Mouse (Mus musculus) heart, postnatal 10 days (tissue): ENCODE results near the gene Arntl2. TPM values are rescaled to one million over a fixed set of nuclear protein-coding genes. Genes with fewer than 3 reads are reported as not detected.
A peak's percentile ranks its signal among the peaks of the same experiment; 100 is the strongest.
"Not testable (repeated sequence)": the region's sequence is repeated elsewhere in the genome, so short reads cannot be mapped to it uniquely, and the experiment has no call there.

Experiments
- DNase-seq, 2 experiments: peaks; one replicate each; pipeline ENCODE4 v3.0.0; 2021
- intact Hi-C: fragments of 180-260 bp; cut with DNase I; formaldehyde crosslinking; loops from one replicate; pipeline ENCODE4 v1.15.1; 2025
- total RNA-seq, 2 experiments: library from RNA; stranded (reverse); gene quantifications; 2 replicates each; pipeline ENCODE4 v1.2.3; 2021

The Arntl2 gene
- total RNA-seq: 1 to 10 TPM; 1.4 to 1.5 TPM

- DNase-seq: peak; percentile 79 to 81
- intact Hi-C loops: no loop called here
These were observed at the start of gene Arntl2 for GRCm38 (mm10) chr6:146795924-146796545. Gene Arntl2, plus strand, starts transcription at chr6:146796055.

DNA sequence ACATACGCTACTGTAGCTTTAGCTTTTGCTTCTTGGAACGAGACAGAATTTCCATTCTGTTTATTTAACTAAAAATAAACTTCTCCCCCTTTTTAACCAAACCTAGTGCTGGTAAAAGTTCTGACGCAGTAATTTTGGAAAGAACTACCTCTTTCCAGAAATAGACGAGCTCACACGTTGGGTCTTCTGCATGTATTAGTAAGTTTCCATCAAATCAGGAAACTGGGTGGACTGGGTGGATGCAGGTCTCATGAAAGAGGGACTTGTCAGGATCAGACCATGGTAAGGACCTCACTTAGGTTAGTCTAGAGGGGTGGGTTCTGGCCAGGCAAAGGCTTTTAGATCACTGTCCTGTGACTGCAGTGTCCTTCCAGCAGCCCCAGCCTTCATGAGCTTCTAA is 49.3 kb upstream of the Arntl2 start:
- intact Hi-C loops: no loop called here

GRCm38 (mm10) chr6:146747057-146747456 is 48.8 kb upstream of the Arntl2 start:
- no peak for DNase-seq
- intact Hi-C loops: no loop called here

More for the DNA sequence above, 49.3 kb upstream of the Arntl2 start:
- no peak for DNase-seq

GRCm38 (mm10) chr6:146748271-146748670 is 47.6 kb upstream of the Arntl2 start:
- intact Hi-C loops: no loop called here
- no peak for DNase-seq

DNA sequence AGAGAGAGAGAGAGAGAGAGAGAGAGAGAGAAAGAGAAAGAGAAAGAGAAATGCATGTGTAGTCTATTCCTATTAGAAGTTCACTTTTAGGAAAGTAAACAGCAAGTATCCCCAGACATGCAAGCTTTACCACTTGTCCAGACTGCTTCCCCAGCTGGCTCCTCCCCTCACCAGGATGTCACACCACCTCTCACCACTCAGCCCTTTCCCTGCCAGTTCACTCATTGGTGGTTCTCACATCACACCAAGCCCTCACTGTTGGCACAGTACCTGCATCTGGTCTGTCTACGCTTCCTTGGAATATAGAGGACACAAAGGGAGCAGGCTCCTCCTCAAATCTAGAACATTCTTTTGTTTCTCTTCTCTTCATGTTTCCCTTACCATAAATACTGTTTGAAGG is 44.2 kb upstream of the Arntl2 start:
- intact Hi-C loops: no loop called here
- DNase-seq: peak; percentile 51 to 59

- DNase-seq: no peak
- intact Hi-C loops: no loop called here
These were observed 43.7 kb upstream of the Arntl2 start for GRCm38 (mm10) chr6:146752178-146752577.

DNA sequence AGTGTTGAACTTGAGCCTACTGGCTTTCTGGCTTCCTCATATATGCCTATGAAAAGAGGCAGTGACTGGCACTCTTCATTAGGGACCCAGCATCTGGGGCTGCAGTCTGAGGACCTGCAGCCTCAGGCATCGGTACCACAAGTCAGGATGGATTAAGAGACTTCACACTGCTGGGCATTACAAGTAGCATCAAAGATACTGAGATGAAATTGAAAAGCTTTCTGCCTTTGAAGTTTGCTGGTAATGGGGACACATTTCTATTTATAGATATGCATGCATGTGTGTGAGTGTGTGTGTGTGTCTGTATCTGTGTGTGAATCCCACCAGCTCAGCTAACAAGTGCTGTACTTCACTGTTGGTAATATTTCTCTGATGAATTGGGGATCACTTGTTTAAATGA is 43.2 kb upstream of the Arntl2 start:
- intact Hi-C loops: no loop called here
- no peak for DNase-seq

DNA sequence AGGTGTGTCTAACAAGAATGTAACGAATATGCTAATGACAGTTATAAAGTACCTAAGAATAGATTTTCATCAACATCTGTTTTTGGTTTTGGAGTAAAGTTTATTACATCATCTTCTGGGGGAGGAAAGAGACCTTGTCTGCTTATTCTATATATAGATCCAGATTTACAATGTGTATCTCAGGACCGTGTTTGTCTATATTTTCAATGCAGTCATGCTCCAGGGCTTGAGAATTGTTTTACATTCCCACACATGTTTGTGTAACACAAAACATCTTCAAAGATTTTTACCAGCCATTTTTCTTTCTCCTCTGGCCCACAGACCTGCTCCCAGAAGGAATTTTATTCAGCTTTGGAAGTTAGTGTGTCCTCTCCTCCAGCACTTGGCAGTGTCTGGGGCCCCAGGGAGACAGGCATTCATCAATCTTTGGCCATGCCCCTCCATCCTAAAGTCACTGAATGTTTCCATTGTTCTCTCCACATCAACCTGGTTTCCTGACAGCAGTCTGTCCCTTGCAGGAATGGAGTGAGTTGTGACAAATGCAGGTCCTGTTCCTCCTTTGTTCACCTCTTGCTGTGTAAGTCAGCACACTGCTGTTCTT is 42.2 kb upstream of the Arntl2 start:
- no peak for DNase-seq
- intact Hi-C loops: no loop called here

DNA sequence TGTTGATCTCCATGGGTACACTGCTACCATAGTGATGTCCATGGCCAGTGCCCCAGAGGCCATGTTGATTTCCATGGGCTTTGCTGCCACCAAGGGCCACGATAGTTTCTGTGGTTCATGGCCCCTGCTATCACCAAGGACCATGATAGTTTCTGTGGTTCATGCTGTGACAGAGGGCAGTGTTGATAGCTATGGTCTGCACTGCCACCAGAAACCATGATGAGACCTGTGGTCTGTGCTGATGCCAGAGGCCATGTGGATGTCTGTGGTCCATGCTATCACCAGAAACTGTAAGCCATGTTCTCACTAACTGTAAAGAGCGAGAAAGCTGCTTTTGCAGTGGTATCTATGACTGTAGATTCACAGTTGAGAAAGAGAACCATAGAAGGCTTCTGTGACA is 40.7 kb upstream of the Arntl2 start:
- DNase-seq: no peak
- intact Hi-C loops: no loop called here

DNA sequence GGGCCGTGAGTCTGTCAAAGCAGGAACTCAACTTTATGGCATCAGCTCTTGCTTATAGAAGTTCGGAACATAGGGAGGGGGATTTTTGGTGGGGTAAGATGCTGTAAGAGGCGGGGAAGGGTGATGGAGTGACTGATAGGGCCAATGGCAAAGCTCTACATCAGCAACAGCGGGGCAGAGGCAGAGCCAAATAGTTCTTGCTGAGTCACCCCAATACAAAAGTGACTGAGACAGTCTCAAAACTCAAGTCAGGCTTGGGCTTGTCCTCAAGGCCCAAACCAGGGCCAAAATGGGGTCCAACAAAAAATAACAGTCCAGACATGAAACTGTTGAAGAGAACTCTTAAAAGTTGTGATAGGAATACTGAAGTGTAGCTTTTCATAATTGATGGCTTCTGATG is 40.2 kb upstream of the Arntl2 start:
- DNase-seq: no peak
- intact Hi-C loops: no loop called here

DNA sequence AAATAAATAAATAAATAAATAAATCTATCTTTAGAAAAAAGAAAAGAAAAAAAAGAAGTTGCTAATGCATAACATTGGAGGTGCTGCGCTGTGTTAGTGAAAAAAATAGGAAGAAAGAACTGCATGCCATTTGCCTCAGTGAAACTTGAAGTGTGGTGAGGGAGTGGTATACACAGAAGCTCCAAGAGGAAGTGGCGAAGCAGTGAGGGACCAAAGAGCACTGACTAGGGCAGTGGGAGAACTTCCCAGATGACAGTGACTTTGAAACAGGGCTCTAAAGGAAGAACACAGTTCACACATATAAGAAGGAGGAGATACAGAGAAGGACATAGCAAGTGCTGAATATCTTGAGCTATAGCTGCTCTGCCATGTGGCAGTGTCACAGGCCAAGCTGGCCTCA is 36.8 kb upstream of the Arntl2 start:
- intact Hi-C loops: no loop called here
- DNase-seq: no peak

DNA sequence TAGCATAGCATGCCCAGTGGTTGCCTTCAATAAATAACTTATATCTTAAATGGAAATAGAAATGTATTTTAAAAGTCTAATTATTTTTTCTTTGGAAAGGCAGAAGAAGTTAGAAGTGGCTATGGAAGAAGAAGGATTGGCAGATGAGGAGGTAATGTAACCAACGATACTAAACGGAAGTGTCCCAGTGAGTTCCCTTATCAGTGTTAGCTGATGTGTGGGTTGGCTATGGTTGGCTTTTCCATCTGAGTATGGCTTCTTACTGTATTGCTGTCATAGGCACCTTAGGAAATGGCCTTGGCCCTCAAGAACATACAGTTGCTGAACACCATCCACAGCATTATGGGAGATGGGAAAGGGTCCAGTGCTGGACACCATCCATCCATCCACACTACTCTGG is 35.8 kb upstream of the Arntl2 start:
- DNase-seq: no peak
- intact Hi-C loops: loop anchor here (1.0 to 10.0 kb wide), 3 partner anchors 33 to 345 kb away; no protein-coding TSS in a partner anchor

GRCm38 (mm10) chr6:146760736-146761135 is 35.1 kb upstream of the Arntl2 start:
- no peak for DNase-seq
- intact Hi-C loops: loop anchor here (1.0 to 10.0 kb wide), 3 partner anchors 33 to 346 kb away; no protein-coding TSS in a partner anchor

- peak; percentile 29 to 52 for DNase-seq
- intact Hi-C loops: loop anchor here (1.0 to 10.0 kb wide), 3 partner anchors 35 to 348 kb away; no protein-coding TSS in a partner anchor
These were observed 33.5 kb upstream of the Arntl2 start for GRCm38 (mm10) chr6:146762264-146762898.

DNA sequence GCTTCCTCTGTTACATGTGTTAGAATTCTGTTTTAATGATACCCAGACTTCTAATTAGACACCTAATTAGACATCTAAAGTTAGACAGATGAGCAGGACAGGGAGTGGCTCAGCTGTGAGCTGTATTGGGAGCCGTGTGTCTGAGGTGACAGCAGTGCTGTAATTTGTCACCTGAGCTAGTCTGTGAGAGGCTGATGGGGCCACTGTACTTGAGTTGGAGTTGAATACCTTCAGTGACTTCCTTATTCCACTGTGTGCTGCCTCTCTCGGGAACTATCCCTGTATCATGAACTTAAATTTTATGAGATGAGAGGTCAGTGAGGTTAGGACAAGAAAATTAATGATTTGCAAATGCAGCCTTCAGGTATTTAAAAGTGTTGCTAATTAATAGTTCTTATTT is 31.3 kb upstream of the Arntl2 start:
- intact Hi-C loops: loop anchor here (5.0 to 10.0 kb wide), 2 partner anchors 37 to 350 kb away; no protein-coding TSS in a partner anchor
- DNase-seq: no peak

GRCm38 (mm10) chr6:146765270-146765669 is 30.6 kb upstream of the Arntl2 start:
- DNase-seq: no peak
- intact Hi-C loops: loop anchor here (10.0 kb wide), 1 partner anchor 350 kb away; no protein-coding TSS in a partner anchor

DNA sequence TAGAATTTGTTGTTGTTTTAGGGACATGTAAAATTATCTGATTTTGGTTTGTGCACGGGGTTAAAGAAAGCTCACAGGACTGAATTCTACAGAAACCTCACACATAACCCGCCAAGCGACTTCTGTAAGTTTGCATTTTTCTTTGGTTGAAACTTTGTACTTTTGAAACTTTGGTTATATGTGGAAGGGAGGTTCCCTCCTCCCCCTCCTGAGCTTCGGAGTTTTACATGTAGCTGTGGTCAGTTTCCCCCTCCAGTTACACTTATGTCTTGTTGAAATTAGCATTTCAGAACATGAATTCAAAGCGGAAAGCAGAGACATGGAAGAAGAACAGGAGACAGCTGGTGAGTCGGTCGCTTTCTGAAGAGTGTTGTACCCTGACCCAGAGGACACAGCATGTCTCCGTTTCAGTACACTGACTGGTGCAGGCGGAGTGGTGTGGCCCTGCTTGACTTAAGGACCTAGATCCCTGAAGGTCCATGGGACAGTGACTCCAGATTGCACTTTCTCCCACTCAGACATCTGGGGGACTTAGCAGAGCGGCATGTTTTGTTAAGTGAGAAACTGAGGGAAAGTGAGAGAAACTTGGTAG is 26.9 kb upstream of the Arntl2 start:
- no peak for DNase-seq
- intact Hi-C loops: loop anchor here (10.0 kb wide), 1 partner anchor 354 kb away; no protein-coding TSS in a partner anchor

DNA sequence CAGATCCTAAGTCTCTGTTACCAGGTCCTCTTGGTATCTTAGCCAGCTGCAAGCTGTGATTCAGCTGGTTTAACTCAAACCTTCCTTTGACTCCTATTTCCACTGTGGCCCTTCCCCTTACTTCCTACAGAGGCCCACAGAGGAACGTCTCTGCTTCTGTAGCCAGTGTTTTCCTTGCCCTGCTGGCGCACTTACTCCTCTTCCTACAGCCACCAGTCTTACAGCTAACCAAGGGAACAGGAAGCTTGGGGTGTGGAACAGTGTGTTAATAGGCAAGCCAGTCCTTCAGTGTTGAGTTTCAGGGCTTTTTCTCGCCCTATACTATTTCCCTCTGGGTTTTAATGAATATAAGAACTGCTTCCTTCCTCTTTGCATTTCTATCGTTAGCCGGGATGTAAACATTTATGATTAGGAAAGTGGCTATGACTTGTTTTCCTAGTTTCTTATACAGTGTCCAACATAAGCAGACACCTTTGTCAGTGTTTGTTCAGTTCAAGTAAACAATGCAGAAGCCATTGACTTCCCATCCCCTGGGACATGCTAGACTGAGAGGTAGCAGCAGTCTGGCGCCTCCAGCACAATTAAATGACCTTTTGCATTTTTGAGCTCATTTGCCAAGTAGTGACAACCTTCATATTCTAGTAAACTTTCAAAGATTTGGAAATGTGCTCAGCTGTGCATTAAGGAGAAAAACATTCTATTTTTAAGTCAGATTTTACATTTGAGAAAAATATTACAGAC is 25.7 kb upstream of the Arntl2 start:
- peak; percentile 44 to 46 for DNase-seq

GRCm38 (mm10) chr6:146770808-146771207 is 25.0 kb upstream of the Arntl2 start:
- no peak for DNase-seq
- intact Hi-C loops: no loop called here

More for the DNA sequence above, 25.7 kb upstream of the Arntl2 start:
- intact Hi-C loops: no loop called here

GRCm38 (mm10) chr6:146775864-146776263 is 20.0 kb upstream of the Arntl2 start:
- DNase-seq, intact Hi-C loops: not testable (repeated sequence)
